In the genomic region with DNA sequence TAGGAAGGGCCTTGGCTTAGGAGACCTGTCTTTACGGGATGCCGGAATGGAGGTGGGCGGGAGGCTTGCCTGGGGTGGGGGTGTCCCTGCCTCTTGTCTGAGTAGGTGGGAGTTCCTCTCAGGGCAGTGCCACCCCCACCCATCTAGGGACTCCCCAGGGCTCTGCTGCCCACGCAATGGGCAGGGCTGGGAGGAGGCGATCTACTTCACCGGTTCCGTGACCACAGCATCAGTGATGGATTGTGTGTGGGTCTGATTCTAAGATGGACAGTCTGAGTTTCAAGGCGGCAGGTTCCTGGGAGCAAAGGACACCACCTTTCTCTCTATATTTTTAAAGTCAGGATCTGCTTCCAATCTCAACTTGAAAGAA, we compare ENCODE assay signal across 10 mouse cellular contexts. TPM values are rescaled to one million over a fixed set of nuclear protein-coding genes. Genes with fewer than 3 reads are reported as not detected.
A peak's percentile ranks its signal among the peaks of the same experiment; 100 is the strongest.
DNase-seq lines count a peak whose midpoint lies in the region; ATAC-seq and TF ChIP-seq lines count a peak whose summit lies in the region.
"Had no signal": no experiment of that assay in that cellular context is flagged by ENCODE, and none has a peak within 500 bp of the region (broad histone marks: within the 10 kb centered on the region; RNA-seq: fewer than 3 reads in every experiment).

No protein-coding gene starts in this region.

- DNase-seq in cerebellum, adult 9-10 months, result peak; percentile 61
- no peak for DNase-seq in cerebellum, adult 11-12 months
- no peak for DNase-seq in thymus, postnatal 25 days
- DNase-seq in thymus, adult 2 months, result no peak
- DNase-seq: kidney, adult 2 months had no signal

- H3K4me1 ChIP-seq in E14TG2a.4 (replicated peaks; ENCODE audit: low read depth, low read length), result peaks cover 32% of the 10 kb centered on the region
- peaks cover 10% of the 10 kb centered on the region; the same call in 1 of the 2 replicates for H3K4me1 ChIP-seq in forebrain, embryonic 15.5 days
- H3K4me1 ChIP-seq in limb, embryonic 15.5 days, result peaks cover 9% of the 10 kb centered on the region
- no peaks in the 10 kb centered on the region for H3K4me1 ChIP-seq in thymus, adult 2 months (replicated peaks; ENCODE audit: control insufficient read depth, insufficient read depth, low read length)

- H3K4me2 ChIP-seq in forebrain, embryonic 15.5 days (replicated peaks), result peak overlapping the region; percentile 56
- H3K4me2 ChIP-seq in limb, embryonic 15.5 days, result 0 out of 2 replicates have a peak overlapping the region, but pooled peaks have one; percentile 26

- no peaks in the 10 kb centered on the region for H3K36me3 ChIP-seq in E14TG2a.4 (ENCODE audit: insufficient read depth, low read length)
- no peaks in the 10 kb centered on the region for H3K36me3 ChIP-seq in forebrain, embryonic 15.5 days
- H3K36me3 ChIP-seq in limb, embryonic 15.5 days, result no peaks in the 10 kb centered on the region
- no peaks in the 10 kb centered on the region for H3K36me3 ChIP-seq in thymus, adult 2 months (ENCODE audit: control insufficient read depth, insufficient read depth, low read length)

- peak overlapping the region; percentile 76 for H3K4me3 ChIP-seq in E14TG2a.4 (replicated peaks; ENCODE audit: low read length)
- H3K4me3 ChIP-seq in forebrain, embryonic 15.5 days, result peak overlapping the region; percentile 50
- H3K4me3 ChIP-seq in limb, embryonic 15.5 days, result no peak overlapping the region
- H3K4me3 ChIP-seq in thymus, adult 2 months (ENCODE audit: control insufficient read depth, insufficient read depth, low read length), result no peak overlapping the region

- ATAC-seq in forebrain, embryonic 15.5 days (replicated peaks), result no peak; the same call in 1 of the 2 replicates
- ATAC-seq in limb, embryonic 15.5 days (ENCODE audit: insufficient number of reproducible peaks, low FRiP score, low TSS enrichment, low read depth), result no peak
- no peak for ATAC-seq in granulocyte monocyte progenitor cell, adult 5-6 weeks (replicated peaks; ENCODE audit: poor library complexity, severe bottlenecking)

- no peak overlapping the region for H3K27ac ChIP-seq in forebrain, embryonic 15.5 days (replicated peaks)
- no peak overlapping the region for H3K27ac ChIP-seq in limb, embryonic 15.5 days
- H3K27ac ChIP-seq in thymus, adult 2 months (ENCODE audit: control insufficient read depth, insufficient read depth, low read length), result no peak overlapping the region

- peaks cover 31% of the 10 kb centered on the region for H3K27me3 ChIP-seq in E14TG2a.4 (ENCODE audit: insufficient read depth, low read length)
- H3K27me3 ChIP-seq in forebrain, embryonic 15.5 days, result no peaks in the 10 kb centered on the region
- peaks cover 52% of the 10 kb centered on the region for H3K27me3 ChIP-seq in limb, embryonic 15.5 days
- no peaks in the 10 kb centered on the region for H3K27me3 ChIP-seq in thymus, adult 2 months (ENCODE audit: control insufficient read depth, insufficient read depth, low read length)

- no peak for TF ChIP-seq POLR2A in thymus, adult 2 months (IDR thresholded peaks at IDR 0.05; ENCODE audit: control insufficient read depth, extremely low read depth, insufficient read depth, low read length, poor library complexity)

- WGBS in forebrain, embryonic 15.5 days, result 13% methylated on average over 8 of the region's 8 CpGs
- WGBS in limb, embryonic 15.5 days, result 13% methylated on average over 8 of the region's 8 CpGs
- WGBS in thymus, adult 2 months, result 29% methylated on average over 8 of the region's 8 CpGs

- H3K9ac ChIP-seq in forebrain, embryonic 15.5 days (replicated peaks), result peak overlapping the region; percentile 60
- no peak overlapping the region for H3K9ac ChIP-seq in limb, embryonic 15.5 days

- no peaks in the 10 kb centered on the region for H3K9me3 ChIP-seq in E14TG2a.4 (ENCODE audit: low read length)
- H3K9me3 ChIP-seq in forebrain, embryonic 15.5 days, result no peaks in the 10 kb centered on the region
- no peaks in the 10 kb centered on the region for H3K9me3 ChIP-seq in limb, embryonic 15.5 days

- TF ChIP-seq CTCF in E14TG2a.4 (conservative IDR thresholded peaks at IDR 0.05; ENCODE audit: low read length), result no peak
- no peak for TF ChIP-seq CTCF in thymus, adult 2 months (IDR thresholded peaks at IDR 0.05; ENCODE audit: borderline replicate concordance, control insufficient read depth, extremely low read depth, insufficient read depth, low read length, poor library complexity)

RNA-seq across cellular contexts. Expression of a gene that starts 5.7 kb away (rescaled TPM):
- polyA plus RNA-seq in forebrain, embryonic 15.5 days (2015; fragmentation: Nextera tagmentation; extraction: Ambion mirVana), result 5.7 and 7.0 TPM in 2 replicates
- polyA plus RNA-seq in limb, embryonic 15.5 days (2015; fragmentation: Nextera tagmentation; extraction: Ambion mirVana), result not detected in 2 replicates
- 0.43 and 0.58 TPM in 2 replicates for polyA plus RNA-seq in thymus, adult 2 months (2012; rRNA removed)
- total RNA-seq in granulocyte monocyte progenitor cell, adult 5-6 weeks (2014; fragmentation: Nextera tagmentation), result not detected in 2 replicates
- total RNA-seq in granulocyte monocyte progenitor cell, adult 5-6 weeks (2017), result not detected in 2 replicates
- polyA plus RNA-seq: liver, embryonic 11.5 days had no signal

RNA-seq across cellular contexts. Expression of a gene that starts 36.6 kb away (rescaled TPM):
- polyA plus RNA-seq in forebrain, embryonic 15.5 days (2015; fragmentation: Nextera tagmentation; extraction: Ambion mirVana), result 6.6 and 7.1 TPM in 2 replicates
- 0.14 TPM in 1 of 2 replicates, not detected in the other for polyA plus RNA-seq in limb, embryonic 15.5 days (2015; fragmentation: Nextera tagmentation; extraction: Ambion mirVana)
- 0.86 and 1.6 TPM in 2 replicates for polyA plus RNA-seq in thymus, adult 2 months (2012; rRNA removed)
- not detected in 2 replicates for total RNA-seq in granulocyte monocyte progenitor cell, adult 5-6 weeks (2014; fragmentation: Nextera tagmentation)
- total RNA-seq in granulocyte monocyte progenitor cell, adult 5-6 weeks (2017), result not detected in 2 replicates

Comparison
In these comparisons a context has a peak if more than half of its experiments do, and no peak if none do; other contexts are left out.
1. H3K4me3 ChIP-seq: peak in E14TG2a.4 (single experiment) and forebrain, embryonic 15.5 days (single experiment); none in limb, embryonic 15.5 days (single experiment) and thymus, adult 2 months (single experiment).